Mouse (Mus musculus): ENCODE measurements around the gene Rhag. TPM values are rescaled to one million over a fixed set of nuclear protein-coding genes. Genes with fewer than 3 reads are reported as not detected.

Gene Rhag
- total and polyA plus RNA-seq, 2 experiments = not detected

- H3K27ac ChIP-seq (replicated peaks; ENCODE audit: insufficient read depth, low read depth, low read length) = no peak overlapping the region
- H3K4me1 ChIP-seq (ENCODE audit: control insufficient read depth, insufficient read depth, low read length) = no peaks in the 10 kb centered on the region
- H3K4me3 ChIP-seq (ENCODE audit: insufficient read depth, low read depth, low read length) = peak overlapping the region; percentile 78
- DNase-seq (ENCODE audit: extremely low read depth, low read depth, low spot score) = no peak
- no peaks in the 10 kb centered on the region for H3K27me3 ChIP-seq (ENCODE audit: control insufficient read depth, insufficient read depth, low read length)
- H3K79me2 ChIP-seq (ENCODE audit: control insufficient read depth, insufficient read depth, low read length) = no peaks in the 10 kb centered on the region
- WGBS = 31% methylated on average over 6 of the region's 6 CpGs
- no peak for TF ChIP-seq POLR2A (IDR thresholded peaks at IDR 0.05; ENCODE audit: extremely low read depth, insufficient read depth, low read length)
- no peaks in the 10 kb centered on the region for H3K36me3 ChIP-seq (ENCODE audit: control insufficient read depth, insufficient read depth, low read length)
- H3K9ac ChIP-seq (ENCODE audit: low read depth, low read length) = no peak overlapping the region
Measured at GRCm38 (mm10) chr17:40879528-40879923, 68.6 kb downstream of the Rhag start.

DNA sequence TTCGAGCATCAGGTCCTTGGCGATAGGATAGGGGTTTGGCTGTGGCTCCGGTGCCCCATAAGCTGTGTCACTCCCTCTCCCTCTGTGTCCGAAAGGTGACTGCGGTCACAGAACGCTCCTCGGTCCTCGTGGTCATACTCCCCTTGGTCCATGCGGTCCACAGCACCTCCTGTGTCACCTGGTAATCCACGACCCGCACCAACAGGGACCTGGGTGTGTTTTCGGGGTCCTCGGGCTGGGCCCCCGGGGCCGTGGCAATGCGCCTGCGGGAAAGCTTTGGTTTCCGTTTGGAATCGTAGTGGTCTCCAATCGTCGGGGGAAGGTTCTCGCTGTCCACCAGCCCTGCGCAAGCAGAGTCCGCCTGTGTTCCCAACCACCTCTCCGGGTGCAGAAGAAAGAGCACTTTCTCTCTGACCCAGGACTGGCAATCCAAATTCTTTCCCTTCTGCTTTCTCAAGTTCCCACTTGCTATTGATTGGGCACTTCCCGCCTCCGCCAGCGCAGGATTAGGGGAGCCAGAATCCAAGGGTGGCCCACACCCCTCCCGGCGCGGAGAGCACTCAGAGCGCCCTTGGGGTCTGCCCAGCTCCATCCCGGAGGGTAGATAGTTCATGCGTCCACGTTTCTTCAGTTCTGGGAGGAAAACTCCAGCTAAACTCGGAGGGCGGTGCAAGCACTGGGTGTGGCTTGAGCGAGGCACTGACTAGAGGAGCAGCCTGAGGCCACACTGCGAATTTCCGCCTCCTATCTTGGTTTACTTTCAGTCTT, 69.2 kb downstream of the Rhag start, which contains the start of gene 9130008F23Rik:
TSS of gene 9130008F23Rik (minus strand) at position 636 of the 768 bp plus-strand sequence.
- H3K27ac ChIP-seq (replicated peaks; ENCODE audit: insufficient read depth, low read depth, low read length) = 0 out of 2 replicates have a peak within 1 kb of the TSS, but pooled peaks have one; percentile 18
- H3K79me2 ChIP-seq (ENCODE audit: control insufficient read depth, insufficient read depth, low read length) = no peaks in the 10 kb centered on the region
- H3K9ac ChIP-seq (ENCODE audit: low read depth, low read length) = peak within 1 kb of the TSS; percentile 46
- H3K27me3 ChIP-seq (ENCODE audit: control insufficient read depth, insufficient read depth, low read length) = no peaks in the 10 kb centered on the region
- no peaks in the 10 kb centered on the region for H3K4me1 ChIP-seq (ENCODE audit: control insufficient read depth, insufficient read depth, low read length)
- H3K36me3 ChIP-seq (ENCODE audit: control insufficient read depth, insufficient read depth, low read length) = no peaks in the 10 kb centered on the region
- DNase-seq (ENCODE audit: extremely low read depth, low read depth, low spot score) = peak; percentile 30
- TF ChIP-seq POLR2A (IDR thresholded peaks at IDR 0.05; ENCODE audit: extremely low read depth, insufficient read depth, low read length) = no peak
- no peak for TF ChIP-seq CTCF (IDR thresholded peaks at IDR 0.05; ENCODE audit: low read depth, low read length)
- peak within 1 kb of the TSS; percentile 78 for H3K4me3 ChIP-seq (ENCODE audit: insufficient read depth, low read depth, low read length)
- 1% methylated on average over 40 of the region's 40 CpGs for WGBS

DNA sequence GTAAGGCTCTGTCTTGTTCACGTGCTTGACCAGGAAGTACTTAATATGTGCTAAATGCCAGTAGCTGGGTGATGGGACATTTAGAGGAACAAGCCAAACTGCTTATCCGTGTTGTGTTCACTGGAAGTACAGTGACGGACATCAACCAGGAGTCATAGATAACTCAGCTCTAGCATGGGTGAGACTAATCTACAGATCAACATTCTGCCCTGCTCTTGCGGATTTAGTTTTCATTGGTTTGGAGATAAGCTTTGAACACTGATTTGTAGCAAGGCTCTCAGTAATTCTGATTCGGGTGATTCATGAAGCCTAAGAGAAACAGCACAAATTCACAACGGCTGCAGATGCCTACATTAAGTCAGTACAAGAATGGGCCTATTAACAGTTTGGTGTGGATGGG, 71.2 kb downstream of the Rhag start:
- Histone ChIP-seq H3K9ac (ENCODE audit: low read depth, low read length) (no peak overlapping the region), H3K27me3 (ENCODE audit: control insufficient read depth, insufficient read depth, low read length) (no peaks in the 10 kb centered on the region), H3K36me3 (ENCODE audit: control insufficient read depth, insufficient read depth, low read length) (no peaks in the 10 kb centered on the region), H3K4me3 (ENCODE audit: insufficient read depth, low read depth, low read length) (no peak overlapping the region), H3K4me1 (ENCODE audit: control insufficient read depth, insufficient read depth, low read length) (no peaks in the 10 kb centered on the region), H3K79me2 (ENCODE audit: control insufficient read depth, insufficient read depth, low read length) (no peaks in the 10 kb centered on the region), H3K27ac (replicated peaks; ENCODE audit: insufficient read depth, low read depth, low read length) (no peak overlapping the region)
- TF ChIP-seq CTCF (IDR thresholded peaks at IDR 0.05; ENCODE audit: low read depth, low read length) = no peak
- no peak for TF ChIP-seq POLR2A (IDR thresholded peaks at IDR 0.05; ENCODE audit: extremely low read depth, insufficient read depth, low read length)
- DNase-seq (ENCODE audit: extremely low read depth, low read depth, low spot score) = no peak
- 92% methylated on average over 6 of the region's 6 CpGs for WGBS

DNA sequence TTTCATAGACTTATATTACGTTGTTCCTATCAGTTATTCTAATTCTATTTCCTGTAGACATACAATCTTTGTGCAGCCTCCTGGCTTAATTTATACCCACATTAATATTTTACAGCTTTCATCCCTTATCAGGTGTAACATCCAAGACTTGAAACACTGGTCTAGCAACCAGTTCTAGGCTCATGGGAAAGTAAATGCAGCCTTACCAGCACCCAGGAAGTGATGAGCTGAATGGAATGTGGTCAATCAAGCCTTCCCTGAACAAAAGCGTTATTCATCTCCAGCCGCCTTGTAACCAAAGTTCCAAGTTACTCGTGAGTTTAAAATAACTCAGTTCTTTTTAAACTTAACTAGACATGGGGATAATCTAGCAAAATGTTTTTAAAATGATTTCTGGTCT, 74.2 kb downstream of the Rhag start:
- Histone ChIP-seq H3K27me3 (ENCODE audit: control insufficient read depth, insufficient read depth, low read length) (no peaks in the 10 kb centered on the region), H3K36me3 (ENCODE audit: control insufficient read depth, insufficient read depth, low read length) (no peaks in the 10 kb centered on the region), H3K27ac (replicated peaks; ENCODE audit: insufficient read depth, low read depth, low read length) (no peak overlapping the region), H3K9ac (ENCODE audit: low read depth, low read length) (no peak overlapping the region), H3K4me3 (ENCODE audit: insufficient read depth, low read depth, low read length) (no peak overlapping the region), H3K79me2 (ENCODE audit: control insufficient read depth, insufficient read depth, low read length) (no peaks in the 10 kb centered on the region), H3K4me1 (ENCODE audit: control insufficient read depth, insufficient read depth, low read length) (no peaks in the 10 kb centered on the region)
- DNase-seq (ENCODE audit: extremely low read depth, low read depth, low spot score) = no peak
- 81% methylated on average over 4 of the region's 4 CpGs for WGBS
- TF ChIP-seq POLR2A (IDR thresholded peaks at IDR 0.05; ENCODE audit: extremely low read depth, insufficient read depth, low read length) (no peak), CTCF (IDR thresholded peaks at IDR 0.05; ENCODE audit: low read depth, low read length) (no peak)

DNA sequence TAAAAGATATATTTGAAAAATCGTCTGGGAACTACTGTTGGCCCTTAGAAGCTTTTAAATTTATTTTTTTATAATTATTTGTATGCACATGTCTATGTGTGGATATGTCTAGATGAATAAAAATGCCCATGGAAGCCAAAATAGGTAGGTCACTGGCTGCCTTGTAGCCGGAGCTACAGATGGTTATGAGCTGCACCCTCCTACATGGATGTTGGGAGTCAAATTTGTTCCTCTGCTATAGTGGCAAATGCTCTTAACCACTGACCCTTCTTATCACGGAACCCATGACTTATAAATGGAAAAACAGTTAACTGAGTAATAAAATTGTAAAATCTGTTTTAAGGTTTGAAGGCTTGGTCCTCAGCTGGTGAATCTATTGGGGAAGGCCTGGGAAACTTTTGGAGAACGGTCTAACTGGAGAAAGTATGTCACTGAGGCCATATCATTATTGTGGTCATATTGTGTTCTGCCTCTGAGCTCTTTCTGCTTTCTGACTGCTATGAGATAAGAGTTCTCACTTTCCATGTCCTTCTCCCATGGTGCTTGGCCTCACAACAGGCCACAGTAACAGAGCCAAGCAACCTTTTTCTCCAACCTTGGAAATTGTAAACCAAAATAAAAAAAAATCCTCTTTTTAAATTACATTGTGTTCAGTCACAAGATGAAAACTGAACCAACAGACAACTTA, 77.1 kb downstream of the Rhag start:
- H3K36me3 ChIP-seq (ENCODE audit: control insufficient read depth, insufficient read depth, low read length) = no peaks in the 10 kb centered on the region
- no peak overlapping the region for H3K27ac ChIP-seq (replicated peaks; ENCODE audit: insufficient read depth, low read depth, low read length)
- H3K4me1 ChIP-seq (ENCODE audit: control insufficient read depth, insufficient read depth, low read length) = no peaks in the 10 kb centered on the region
- H3K4me3 ChIP-seq (ENCODE audit: insufficient read depth, low read depth, low read length) = no peak overlapping the region
- TF ChIP-seq CTCF (IDR thresholded peaks at IDR 0.05; ENCODE audit: low read depth, low read length) (no peak), POLR2A (IDR thresholded peaks at IDR 0.05; ENCODE audit: extremely low read depth, insufficient read depth, low read length) (no peak)
- H3K79me2 ChIP-seq (ENCODE audit: control insufficient read depth, insufficient read depth, low read length) = no peaks in the 10 kb centered on the region
- WGBS = 78% methylated on average over 4 of the region's 4 CpGs
- no peaks in the 10 kb centered on the region for H3K27me3 ChIP-seq (ENCODE audit: control insufficient read depth, insufficient read depth, low read length)
- no peak overlapping the region for H3K9ac ChIP-seq (ENCODE audit: low read depth, low read length)
- DNase-seq (ENCODE audit: extremely low read depth, low read depth, low spot score) = no peak

Other genes starting within 250 kb of the Rhag start
- not detected in 2 replicates for gene Esp6, start 249.6 kb upstream of the Rhag start, total RNA-seq (2014; rRNA removed)
- gene Esp6, start 249.6 kb upstream of the Rhag start, polyA plus RNA-seq (2012; rRNA removed) = not detected in 2 replicates
- gene Esp4, start 212.5 kb upstream of the Rhag start, total RNA-seq (2014; rRNA removed) = not detected in 2 replicates
- not detected in 2 replicates for gene Esp4, start 212.5 kb upstream of the Rhag start, polyA plus RNA-seq (2012; rRNA removed)
- not detected in 2 replicates for gene Esp3, start 179.1 kb upstream of the Rhag start, total RNA-seq (2014; rRNA removed)
- gene Esp3, start 179.1 kb upstream of the Rhag start, polyA plus RNA-seq (2012; rRNA removed) = not detected in 2 replicates
- gene Esp1, start 84.0 kb upstream of the Rhag start, total RNA-seq (2014; rRNA removed) = not detected in 2 replicates
- not detected in 2 replicates for gene Esp1, start 84.0 kb upstream of the Rhag start, polyA plus RNA-seq (2012; rRNA removed)
- gene Crisp2, start 4.1 kb upstream of the Rhag start, total RNA-seq (2014; rRNA removed) = 0.20 and 0.74 TPM in 2 replicates
- 0.21 TPM in 1 of 2 replicates, not detected in the other for gene Crisp2, start 4.1 kb upstream of the Rhag start, polyA plus RNA-seq (2012; rRNA removed)
- 0.92 and 0.94 TPM in 2 replicates for gene 9130008F23Rik, start 69.4 kb downstream of the Rhag start, total RNA-seq (2014; rRNA removed)
- gene 9130008F23Rik, start 69.4 kb downstream of the Rhag start, polyA plus RNA-seq (2012; rRNA removed) = 0.12 and 0.32 TPM in 2 replicates
- gene Glyatl3, start 103.2 kb downstream of the Rhag start, total RNA-seq (2014; rRNA removed) = not detected in 2 replicates
- gene Glyatl3, start 103.2 kb downstream of the Rhag start, polyA plus RNA-seq (2012; rRNA removed) = not detected in 2 replicates
- 142 and 209 TPM in 2 replicates for gene Mut, start 123.6 kb downstream of the Rhag start, total RNA-seq (2014; rRNA removed)
- gene Mut, start 123.6 kb downstream of the Rhag start, polyA plus RNA-seq (2012; rRNA removed) = 34.2 and 35.2 TPM in 2 replicates
- gene Cenpq, start 123.9 kb downstream of the Rhag start, total RNA-seq (2014; rRNA removed) = 3.4 and 3.8 TPM in 2 replicates
- 0.42 and 0.65 TPM in 2 replicates for gene Cenpq, start 123.9 kb downstream of the Rhag start, polyA plus RNA-seq (2012; rRNA removed)

Measured in liver, adult 2 months (tissue).